Mouse (Mus musculus) CH12.LX (cell line): Measurements from ENCODE around the gene Ubap2l. TPM values are rescaled to one million over a fixed set of nuclear protein-coding genes. Genes with fewer than 3 reads are reported as not detected.

ENCODE experiments used
- DNase-seq: peaks from one replicate; pipeline ENCODE4 v3.0.0-alpha.2; 2013; ENCODE audit errors: extremely low read depth
- H3K27ac ChIP-seq: 2 replicates; pipeline ENCODE4 v1.5.1; 2012; ENCODE audit warnings: low read depth, mild to moderate bottlenecking, control low read depth, moderate library complexity; ENCODE audit not compliant: insufficient read depth
- H3K27me3 ChIP-seq: replicated peaks from 2 replicates; pipeline ENCODE3; 2012; ENCODE audit warnings: inconsistent platforms
- H3K36me3 ChIP-seq, 2 experiments: replicated peaks in 1 of 2; 2 replicates each; pipeline versions ENCODE3 to v1.6.1; 2012; ENCODE audit warnings: inconsistent platforms in 1 of 2, low read length in 1 of 2, mild to moderate bottlenecking in 1 of 2, mixed read lengths in 1 of 2, moderate library complexity in 1 of 2; ENCODE audit not compliant: control insufficient read depth in 1 of 2, insufficient read depth in 1 of 2
- H3K4me1 ChIP-seq, 2 experiments: 2 replicates each; pipeline ENCODE4 v1.6.1; 2012; ENCODE audit warnings: inconsistent platforms in 1 of 2, moderate library complexity in 1 of 2; ENCODE audit not compliant: insufficient read depth in 2 of 2, control insufficient read depth in 1 of 2
- H3K4me2 ChIP-seq: 2 replicates; pipeline ENCODE4 v1.6.1; 2012; ENCODE audit warnings: low read depth, mild to moderate bottlenecking, control low read depth; ENCODE audit not compliant: poor library complexity, insufficient read depth, severe bottlenecking
- H3K4me3 ChIP-seq, 3 experiments: fragments of 150-350 bp in 1 of 3; sonication (generic) in 1 of 3; replicated peaks in 1 of 3; 2 replicates each; pipeline versions ENCODE3 to v1.5.1; 2011 to 2012; ENCODE audit warnings: low read depth in 2 of 3, low read length in 2 of 3, mild to moderate bottlenecking in 2 of 3, moderate library complexity in 2 of 3, control low read depth in 1 of 3, improper control_type of control experiment in 1 of 3, inconsistent platforms in 1 of 3, mixed read lengths in 1 of 3; ENCODE audit not compliant: poor library complexity in 1 of 3
- H3K79me2 ChIP-seq: replicated peaks from 2 replicates; pipeline ENCODE4 v1.6.1; 2012; ENCODE audit warnings: mild to moderate bottlenecking, moderate library complexity; ENCODE audit not compliant: control insufficient read depth, poor library complexity, insufficient read depth, severe bottlenecking; ENCODE audit errors: extremely low read depth
- H3K9ac ChIP-seq: 2 replicates; pipeline ENCODE4 v1.6.1; 2012; ENCODE audit warnings: low read depth, mild to moderate bottlenecking, control low read depth, moderate library complexity; ENCODE audit not compliant: insufficient read depth
- H3K9me3 ChIP-seq: replicated peaks from 2 replicates; pipeline ENCODE3; 2012; ENCODE audit warnings: low read length, inconsistent platforms, mixed read lengths
- BHLHE40 ChIP-seq: IDR thresholded peaks from 2 replicates; pipeline ENCODE4 v1.6.1; 2011; ENCODE audit warnings: mild to moderate bottlenecking, low read depth, low read length, improper control_type of control experiment
- CHD1 ChIP-seq: IDR thresholded peaks from 2 replicates; pipeline ENCODE4 v1.6.1; 2012; ENCODE audit warnings: low read depth, low read length, improper control_type of control experiment, inconsistent platforms
- CHD2 ChIP-seq: IDR thresholded peaks from 2 replicates; pipeline ENCODE4 v1.6.1; 2011; ENCODE audit warnings: low read length, improper control_type of control experiment
- CTCF ChIP-seq, 2 experiments: IDR thresholded peaks in 1 of 2; conservative IDR thresholded peaks in 1 of 2; 2 replicates each; pipeline ENCODE4 v1.5.1; 2011 to 2012; ENCODE audit warnings: low read depth in 2 of 2, low read length in 2 of 2, improper control_type of control experiment in 1 of 2, inconsistent platforms in 1 of 2, mild to moderate bottlenecking in 1 of 2, moderate library complexity in 1 of 2
- E2F4 ChIP-seq: IDR thresholded peaks from 2 replicates; pipeline ENCODE4 v1.6.1; 2011; ENCODE audit warnings: low read depth, low read length, improper control_type of control experiment; ENCODE audit not compliant: insufficient replicate concordance
- ELF1 ChIP-seq: IDR thresholded peaks from 2 replicates; pipeline ENCODE4 v1.6.1; 2014; ENCODE audit warnings: low read depth, mild to moderate bottlenecking, inconsistent platforms, low read length, improper control_type of control experiment
- EP300 ChIP-seq: IDR thresholded peaks from 2 replicates; pipeline ENCODE4 v1.6.1; 2011; ENCODE audit warnings: low read length, improper control_type of control experiment
- ETS1 ChIP-seq: conservative IDR thresholded peaks from 2 replicates; pipeline ENCODE4 v1.6.1; 2012; ENCODE audit warnings: low read depth, mild to moderate bottlenecking, inconsistent platforms, low read length, improper control_type of control experiment, moderate library complexity
- GABPA ChIP-seq: IDR thresholded peaks from 2 replicates; pipeline ENCODE4 v1.6.1; 2012; ENCODE audit warnings: low read depth, low read length, improper control_type of control experiment, inconsistent platforms; ENCODE audit not compliant: insufficient replicate concordance
- HCFC1 ChIP-seq: IDR thresholded peaks from 2 replicates; pipeline ENCODE4 v1.6.1; 2012; ENCODE audit warnings: low read depth, mild to moderate bottlenecking, inconsistent platforms, low read length, improper control_type of control experiment
- IRF4 ChIP-seq: IDR thresholded peaks from 2 replicates; pipeline ENCODE4 v1.6.1; 2014; ENCODE audit warnings: low read depth, mild to moderate bottlenecking, inconsistent platforms, low read length, improper control_type of control experiment
- JUN ChIP-seq: IDR thresholded peaks from 2 replicates; pipeline ENCODE4 v1.6.1; 2011; ENCODE audit warnings: low read depth, mild to moderate bottlenecking, low read length, improper control_type of control experiment, moderate library complexity; ENCODE audit not compliant: insufficient read depth
- JUND ChIP-seq: conservative IDR thresholded peaks from 2 replicates; pipeline ENCODE4 v1.6.1; 2011; ENCODE audit warnings: low read depth, low read length, improper control_type of control experiment
- KAT2A ChIP-seq: IDR thresholded peaks from 2 replicates; pipeline ENCODE4 v1.6.1; 2012; ENCODE audit warnings: low read length, improper control_type of control experiment, inconsistent platforms; ENCODE audit not compliant: insufficient replicate concordance
- MAFK ChIP-seq: IDR thresholded peaks from 2 replicates; pipeline ENCODE4 v1.6.1; 2011; ENCODE audit warnings: low read length, improper control_type of control experiment; ENCODE audit not compliant: insufficient replicate concordance
- MAX ChIP-seq: IDR thresholded peaks from 2 replicates; pipeline ENCODE4 v1.6.1; 2011; ENCODE audit warnings: low read length, improper control_type of control experiment
- MAZ ChIP-seq: IDR thresholded peaks from 2 replicates; pipeline ENCODE4 v1.6.1; 2012; ENCODE audit warnings: low read depth, mild to moderate bottlenecking, inconsistent platforms, low read length, improper control_type of control experiment, moderate library complexity
- MEF2A ChIP-seq: IDR thresholded peaks from 2 replicates; pipeline ENCODE4 v1.6.1; 2014; ENCODE audit warnings: low read depth, mild to moderate bottlenecking, inconsistent platforms, low read length, improper control_type of control experiment, borderline replicate concordance
- MXI1 ChIP-seq: IDR thresholded peaks from 2 replicates; pipeline ENCODE4 v1.6.1; 2011; ENCODE audit warnings: mild to moderate bottlenecking, low read depth, low read length, improper control_type of control experiment
- MYC ChIP-seq: IDR thresholded peaks from 2 replicates; pipeline ENCODE4 v1.6.1; 2011; ENCODE audit warnings: low read depth, mild to moderate bottlenecking, improper control_type of control experiment, low read length
- NELFE ChIP-seq: IDR thresholded peaks from 2 replicates; pipeline ENCODE4 v1.6.1; 2011; ENCODE audit warnings: low read depth, low read length, improper control_type of control experiment
- PAX5 ChIP-seq: IDR thresholded peaks from 2 replicates; pipeline ENCODE4 v1.6.1; 2012; ENCODE audit warnings: low read length, inconsistent platforms, mixed read lengths
- POLR2A ChIP-seq: IDR thresholded peaks from 2 replicates; pipeline ENCODE4 v1.6.1; 2011; ENCODE audit warnings: low read depth, mild to moderate bottlenecking, improper control_type of control experiment, low read length
- POLR2AphosphoS2 ChIP-seq: IDR thresholded peaks from 2 replicates; pipeline ENCODE4 v1.6.1; 2011; ENCODE audit warnings: low read depth, low read length, improper control_type of control experiment
- RAD21 ChIP-seq: IDR thresholded peaks from 2 replicates; pipeline ENCODE4 v1.6.1; 2011; ENCODE audit warnings: low read depth, mild to moderate bottlenecking, low read length, improper control_type of control experiment, moderate library complexity
- RCOR1 ChIP-seq: conservative IDR thresholded peaks from 2 replicates; pipeline ENCODE4 v1.6.1; 2012; ENCODE audit warnings: low read depth, mild to moderate bottlenecking, inconsistent platforms, low read length, improper control_type of control experiment
- SIN3A ChIP-seq: IDR thresholded peaks from 2 replicates; pipeline ENCODE4 v1.6.1; 2012; ENCODE audit warnings: low read length, improper control_type of control experiment, inconsistent platforms
- SMC3 ChIP-seq: IDR thresholded peaks from 2 replicates; pipeline ENCODE4 v1.6.1; 2011; ENCODE audit warnings: low read depth, low read length, improper control_type of control experiment
- TBP ChIP-seq: conservative IDR thresholded peaks from 2 replicates; pipeline ENCODE4 v1.6.1; 2011; ENCODE audit warnings: low read depth, low read length, improper control_type of control experiment
- TCF12 ChIP-seq: IDR thresholded peaks from 2 replicates; pipeline ENCODE4 v1.6.1; 2014; ENCODE audit warnings: low read depth, mild to moderate bottlenecking, inconsistent platforms, low read length, improper control_type of control experiment
- UBTF ChIP-seq: IDR thresholded peaks from 2 replicates; pipeline ENCODE4 v1.6.1; 2012; ENCODE audit warnings: low read depth, mild to moderate bottlenecking, inconsistent platforms, low read length, improper control_type of control experiment, moderate library complexity
- USF1 ChIP-seq: IDR thresholded peaks from 2 replicates; pipeline ENCODE4 v1.6.1; 2014; ENCODE audit warnings: low read depth, mild to moderate bottlenecking, inconsistent platforms, low read length, improper control_type of control experiment
- USF2 ChIP-seq: conservative IDR thresholded peaks from 2 replicates; pipeline ENCODE4 v1.6.1; 2011; ENCODE audit warnings: low read depth, low read length, improper control_type of control experiment
- ZC3H11A ChIP-seq: IDR thresholded peaks from 2 replicates; pipeline ENCODE4 v1.6.1; 2012; ENCODE audit warnings: low read depth, mild to moderate bottlenecking, inconsistent platforms, low read length, improper control_type of control experiment
- ZKSCAN1 ChIP-seq: IDR thresholded peaks from 2 replicates; pipeline ENCODE4 v1.6.1; 2012; ENCODE audit warnings: low read depth, inconsistent platforms, low read length, improper control_type of control experiment, borderline replicate concordance
- ZMIZ1 ChIP-seq: IDR thresholded peaks from 2 replicates; pipeline ENCODE4 v1.6.1; 2012; ENCODE audit warnings: low read depth, mild to moderate bottlenecking, inconsistent platforms, low read length, improper control_type of control experiment
- ZNF384 ChIP-seq: IDR thresholded peaks from 2 replicates; pipeline ENCODE4 v1.6.1; 2012; ENCODE audit warnings: low read depth, low read length, improper control_type of control experiment, inconsistent platforms
- dilution Hi-C: fragments of 300-500 bp; cut with MboI; formaldehyde crosslinking; loops from 2 replicates; pipeline ENCODE4 v1.14.3; 2020; ENCODE audit warnings: low sequenced_read_pairs; ENCODE audit not compliant: extremely low pct_unique_long_range_greater_than_20kb, extremely low pct_ligation_motif_present
- in situ Hi-C: fragments of 300-500 bp; cut with MboI; formaldehyde crosslinking; loops from 3 replicates; pipeline ENCODE4 v1.14.3; 2019; ENCODE audit warnings: low sequenced_read_pairs, low pct_ligation_motif_present, low pct_unique_long_range_greater_than_20kb, mixed read lengths
- polyA plus RNA-seq: library from polyadenylated mRNA; unstranded; fragments of >175 nt; gene quantifications from 2 replicates; pipeline ENCODE4 v1.2.1, GENCODE M21; 2012; ENCODE audit warnings: low read depth; ENCODE audit not compliant: insufficient read length
- total RNA-seq, 2 experiments: library from RNA; depleted of rRNA; stranded (reverse); fragments of 300-350 nt in 1 of 2; fragments of >200 nt in 1 of 2; gene quantifications; 2 replicates each; pipeline ENCODE4 v1.2.3; 2012 to 2014

The Ubap2l gene
- 72.6 and 83.7 TPM in 2 replicates for total RNA-seq (2012; rRNA removed)
- total RNA-seq (2014; rRNA removed): 48.5 and 49.0 TPM in 2 replicates
- 189 and 201 TPM in 2 replicates for polyA plus RNA-seq

DNA sequence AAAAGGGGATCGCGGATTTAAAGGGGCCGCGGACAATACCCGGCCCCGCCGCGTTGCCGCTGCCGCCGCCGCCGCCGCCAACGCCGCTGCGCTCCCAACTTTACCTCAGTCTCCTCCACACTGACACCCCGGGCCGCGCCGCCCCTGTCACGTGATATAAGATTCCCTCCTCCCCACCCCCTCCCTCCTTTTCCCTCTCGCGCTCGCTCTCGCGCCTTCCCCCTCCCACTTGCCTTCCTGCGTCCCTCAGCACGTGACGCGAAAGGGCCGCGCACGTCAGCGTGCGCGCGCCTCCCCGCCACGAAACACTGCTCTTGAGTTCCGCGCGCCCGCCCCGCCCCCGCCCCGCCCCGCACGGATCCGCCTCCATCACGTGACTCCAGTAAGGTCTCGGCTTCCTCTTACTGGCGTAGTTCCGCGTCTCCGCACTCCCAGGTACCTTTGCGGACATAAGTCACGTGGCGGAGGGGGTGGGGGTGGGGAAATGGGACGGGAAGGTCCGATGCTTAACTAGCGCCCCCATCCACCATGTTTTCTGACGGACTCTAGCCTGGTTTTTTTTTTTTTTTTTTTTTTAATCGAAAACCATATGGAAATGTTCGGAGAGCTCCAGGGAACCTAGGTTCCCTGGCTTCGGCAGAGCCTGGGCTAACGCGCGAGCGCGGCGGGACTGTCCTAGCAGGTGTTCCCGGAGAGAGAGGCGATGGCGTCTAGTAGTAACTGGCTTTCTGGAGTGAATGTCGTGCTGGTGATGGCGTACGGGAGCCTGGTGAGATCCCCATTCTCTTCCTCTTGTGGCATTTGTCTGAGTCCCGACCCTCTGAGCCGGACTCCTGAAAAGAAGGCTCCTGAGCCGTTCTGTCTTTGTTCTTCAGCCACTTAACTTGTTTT lies at the start of gene Ubap2l:
Gene Ubap2l, minus strand, starts transcription at position 278 of the 891 bp plus-strand sequence.
- peak within 1 kb of the TSS; percentile 75 for H3K27ac ChIP-seq
- in situ Hi-C loops (no loop called here), dilution Hi-C loops (no loop called here)
- H3K4me1 ChIP-seq: peaks cover 5 to 41% of the 10 kb centered on the region in 2 experiments; a peak in 2 of 4 replicates
- peaks cover 71% of the 10 kb centered on the region for H3K79me2 ChIP-seq
- H3K36me3 ChIP-seq: peaks cover 22 to 42% of the 10 kb centered on the region in 2 experiments
- peak within 1 kb of the TSS; percentile 100 for H3K9ac ChIP-seq
- peak; percentile 98 for DNase-seq
- no peaks in the 10 kb centered on the region for H3K27me3 ChIP-seq
- no peaks in the 10 kb centered on the region for H3K9me3 ChIP-seq
- peak within 1 kb of the TSS; percentile 79 to 88 (median 83) for H3K4me3 ChIP-seq
- peak within 1 kb of the TSS; percentile 100 for H3K4me2 ChIP-seq
- TF ChIP-seq USF1 (peak; percentile 93), RAD21 (no peak), UBTF (no peak), RCOR1 (no peak), ZC3H11A (no peak), JUN (no peak), BHLHE40 (peak; percentile 93), GABPA (no peak; the same call in 1 of the 2 replicates), MYC (peak; percentile 62), MEF2A (peak; percentile 51), ZNF384 (peak; percentile 94), ELF1 (peak; percentile 96), EP300 (peak; percentile 26; the same call in 1 of the 2 replicates), PAX5 (no peak), NELFE (peak; percentile 49), CHD2 (peak; percentile 75; the same call in 1 of the 2 replicates), SIN3A (peak; percentile 20; the same call in 1 of the 2 replicates), CTCF (conservative IDR thresholded peaks at IDR 0.05 in 1 of 2, IDR thresholded peaks at IDR 0.05 in 1 of 2; ENCODE audit: low read depth in 2 of 2, low read length in 2 of 2) (peak in 1 of 2 experiments; percentile 37; a peak in 2 of 4 replicates), POLR2A (peak; percentile 79), IRF4 (peak; percentile 41), KAT2A (peak; percentile 47; the same call in 1 of the 2 replicates), TCF12 (peak; percentile 55), CHD1 (no peak; the same call in 1 of the 2 replicates), MAFK (no peak), ETS1 (peak; percentile 50; the same call in 1 of the 2 replicates), E2F4 (no peak), MXI1 (peak; percentile 19), USF2 (peak; percentile 86), TBP (peak; percentile 63; the same call in 1 of the 2 replicates), SMC3 (no peak), MAX (peak; percentile 85; the same call in 1 of the 2 replicates), ZKSCAN1 (no peak), MAZ (peak; percentile 97), JUND (no peak), ZMIZ1 (0 out of 2 replicates have a peak, but pooled peaks have one; percentile 58), HCFC1 (peak; percentile 85), POLR2AphosphoS2 (peak; percentile 83; the same call in 1 of the 2 replicates)
